Mouse (Mus musculus): Measurements from ENCODE around the gene Spata20. TPM values are rescaled to one million over a fixed set of nuclear protein-coding genes. Genes with fewer than 3 reads are reported as not detected.

Spata20 gene
- 1 to 10 TPM in 1 of 2 experiments, under 1 TPM in 1; 0.92 to 1.5 TPM for total RNA-seq (2021)

- DNase-seq (ENCODE audit: extremely low spot score in 1 of 2, low spot score in 2 of 2) = peak; percentile 86 to 87
- intact Hi-C loops (cut with DNase I) = loop anchor here (5.0 kb wide), 4 partner anchors 64 to 354 kb away; no protein-coding TSS in a partner anchor
Measured at GRCm38 (mm10) chr11:94486001-94486400, at the start of gene Spata20. Gene Spata20 (minus strand): TSS chr11:94486179.

GRCm38 (mm10) chr11:94533171-94533570 is 47.2 kb upstream of the Spata20 start:
- DNase-seq (ENCODE audit: extremely low spot score in 1 of 2, low spot score in 2 of 2) = no peak
- intact Hi-C loops (cut with DNase I) = no loop called here

GRCm38 (mm10) chr11:94528879-94529278 is 42.9 kb upstream of the Spata20 start:
- intact Hi-C loops (cut with DNase I) = no loop called here
- no peak for DNase-seq (ENCODE audit: extremely low spot score in 1 of 2, low spot score in 2 of 2)

GRCm38 (mm10) chr11:94526171-94526879 is 40.3 kb upstream of the Spata20 start:
- intact Hi-C loops (cut with DNase I) = no loop called here

GRCm38 (mm10) chr11:94521219-94521843 is 35.4 kb upstream of the Spata20 start, which contains the start of gene Mycbpap:
Gene Mycbpap (minus strand): TSS chr11:94521742.
- DNase-seq (ENCODE audit: extremely low spot score in 1 of 2, low spot score in 2 of 2) = peak in 1 of 2 experiments; percentile 58
- intact Hi-C loops (cut with DNase I) = no loop called here

More at GRCm38 (mm10) chr11:94526171-94526879, 40.3 kb upstream of the Spata20 start:
- no peak for DNase-seq (ENCODE audit: extremely low spot score in 1 of 2, low spot score in 2 of 2)

- intact Hi-C loops (cut with DNase I) = no loop called here
- DNase-seq (ENCODE audit: extremely low spot score in 1 of 2, low spot score in 2 of 2) = no peak
Measured at GRCm38 (mm10) chr11:94513452-94513851, 27.5 kb upstream of the Spata20 start.

- intact Hi-C loops (cut with DNase I) = no loop called here
- no peak for DNase-seq (ENCODE audit: extremely low spot score in 1 of 2, low spot score in 2 of 2)
Measured at GRCm38 (mm10) chr11:94508976-94509375, 23.0 kb upstream of the Spata20 start.

GRCm38 (mm10) chr11:94501482-94501881 is 15.5 kb upstream of the Spata20 start:
- DNase-seq (ENCODE audit: extremely low spot score in 1 of 2, low spot score in 2 of 2) = no peak
- intact Hi-C loops (cut with DNase I) = no loop called here

- no peak for DNase-seq (ENCODE audit: extremely low spot score in 1 of 2, low spot score in 2 of 2)
- intact Hi-C loops (cut with DNase I) = no loop called here
Measured at GRCm38 (mm10) chr11:94500362-94500761, 14.4 kb upstream of the Spata20 start.

GRCm38 (mm10) chr11:94499661-94500152 is 13.7 kb upstream of the Spata20 start, which contains the start of gene Epn3:
Gene Epn3 (minus strand): TSS chr11:94499974.
- intact Hi-C loops (cut with DNase I) = no loop called here
- DNase-seq (ENCODE audit: extremely low spot score in 1 of 2, low spot score in 2 of 2) = peak in 1 of 2 experiments; percentile 51

GRCm38 (mm10) chr11:94499035-94499434 is 13.1 kb upstream of the Spata20 start:
- intact Hi-C loops (cut with DNase I) = no loop called here

GRCm38 (mm10) chr11:94498093-94498996 is 12.4 kb upstream of the Spata20 start:
- intact Hi-C loops (cut with DNase I) = no loop called here
- peak in 1 of 2 experiments; percentile 69 for DNase-seq (ENCODE audit: extremely low spot score in 1 of 2, low spot score in 2 of 2)

More at GRCm38 (mm10) chr11:94499035-94499434, 13.1 kb upstream of the Spata20 start:
- DNase-seq (ENCODE audit: extremely low spot score in 1 of 2, low spot score in 2 of 2) = no peak

GRCm38 (mm10) chr11:94495415-94495814 is 9.4 kb upstream of the Spata20 start:
- intact Hi-C loops (cut with DNase I) = no loop called here
- DNase-seq (ENCODE audit: extremely low spot score in 1 of 2, low spot score in 2 of 2) = no peak

- intact Hi-C loops (cut with DNase I) = loop anchor here (5.0 kb wide), 1 partner anchor 51 kb away; no protein-coding TSS in a partner anchor
- DNase-seq (ENCODE audit: extremely low spot score in 1 of 2, low spot score in 2 of 2) = no peak
Measured at GRCm38 (mm10) chr11:94491749-94492099, 5.7 kb upstream of the Spata20 start.

GRCm38 (mm10) chr11:94491035-94491748 is 5.2 kb upstream of the Spata20 start:
- intact Hi-C loops (cut with DNase I) = loop anchor here (5.0 kb wide), 1 partner anchor 51 kb away; no protein-coding TSS in a partner anchor
- peak in 1 of 2 experiments; percentile 79 for DNase-seq (ENCODE audit: extremely low spot score in 1 of 2, low spot score in 2 of 2)

GRCm38 (mm10) chr11:94489745-94490144 is 3.8 kb upstream of the Spata20 start:
- intact Hi-C loops (cut with DNase I) = loop anchor here (5.0 kb wide), 5 partner anchors 53 to 357 kb away; no protein-coding TSS in a partner anchor

GRCm38 (mm10) chr11:94488767-94489533 is 3.0 kb upstream of the Spata20 start:
- intact Hi-C loops (cut with DNase I) = loop anchor here (5.0 kb wide), 4 partner anchors 67 to 357 kb away; no protein-coding TSS in a partner anchor

More at GRCm38 (mm10) chr11:94489745-94490144, 3.8 kb upstream of the Spata20 start:
- no peak for DNase-seq (ENCODE audit: extremely low spot score in 1 of 2, low spot score in 2 of 2)

More at GRCm38 (mm10) chr11:94488767-94489533, 3.0 kb upstream of the Spata20 start:
- no peak for DNase-seq (ENCODE audit: extremely low spot score in 1 of 2, low spot score in 2 of 2)

All from left cerebral cortex, postnatal 10 days (tissue).